Mouse (Mus musculus) heart, adult 9 months (tissue): ENCODE measurements around the gene Zmiz1.

Experiments used
- DNase-seq, 2 experiments: peaks; one replicate each; pipeline ENCODE4 v3.0.0; 2022; ENCODE audit warnings: low spot score in 2 of 2

Gene Zmiz1

DNA sequence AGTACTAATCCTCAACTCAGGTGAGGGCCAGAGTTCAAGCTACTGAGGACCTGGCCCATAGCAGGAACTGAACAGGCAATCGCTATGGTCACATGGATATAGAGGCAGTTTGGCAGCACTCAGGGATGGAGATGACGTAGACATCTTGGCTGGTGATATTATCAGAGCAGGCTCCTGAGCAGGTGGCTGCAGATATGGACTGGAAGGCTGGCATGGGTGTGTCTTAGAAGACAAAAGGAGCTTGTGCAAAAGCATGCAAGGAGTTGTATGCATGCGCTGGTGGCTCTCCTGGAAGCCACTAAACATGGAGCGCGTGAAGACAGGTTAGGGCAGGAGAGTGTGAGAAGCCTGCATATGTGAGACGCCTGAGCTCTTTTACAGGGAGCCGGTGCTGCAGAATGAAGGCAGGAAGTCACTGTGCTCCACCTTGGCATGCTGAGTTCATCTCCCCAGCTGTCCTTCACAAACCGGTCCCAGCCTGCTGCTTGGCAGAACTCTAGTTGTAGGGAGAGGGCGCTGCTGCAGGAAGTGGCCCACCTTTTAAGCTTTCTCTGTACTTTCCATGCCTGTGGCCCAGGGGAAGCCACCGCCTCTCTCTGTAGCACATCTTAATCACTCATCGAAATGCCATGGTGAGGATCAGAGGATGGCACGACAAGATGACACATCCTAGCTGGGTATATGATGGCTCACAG is 4.8 kb upstream of the Zmiz1 start:
- DNase-seq = no peak

DNA sequence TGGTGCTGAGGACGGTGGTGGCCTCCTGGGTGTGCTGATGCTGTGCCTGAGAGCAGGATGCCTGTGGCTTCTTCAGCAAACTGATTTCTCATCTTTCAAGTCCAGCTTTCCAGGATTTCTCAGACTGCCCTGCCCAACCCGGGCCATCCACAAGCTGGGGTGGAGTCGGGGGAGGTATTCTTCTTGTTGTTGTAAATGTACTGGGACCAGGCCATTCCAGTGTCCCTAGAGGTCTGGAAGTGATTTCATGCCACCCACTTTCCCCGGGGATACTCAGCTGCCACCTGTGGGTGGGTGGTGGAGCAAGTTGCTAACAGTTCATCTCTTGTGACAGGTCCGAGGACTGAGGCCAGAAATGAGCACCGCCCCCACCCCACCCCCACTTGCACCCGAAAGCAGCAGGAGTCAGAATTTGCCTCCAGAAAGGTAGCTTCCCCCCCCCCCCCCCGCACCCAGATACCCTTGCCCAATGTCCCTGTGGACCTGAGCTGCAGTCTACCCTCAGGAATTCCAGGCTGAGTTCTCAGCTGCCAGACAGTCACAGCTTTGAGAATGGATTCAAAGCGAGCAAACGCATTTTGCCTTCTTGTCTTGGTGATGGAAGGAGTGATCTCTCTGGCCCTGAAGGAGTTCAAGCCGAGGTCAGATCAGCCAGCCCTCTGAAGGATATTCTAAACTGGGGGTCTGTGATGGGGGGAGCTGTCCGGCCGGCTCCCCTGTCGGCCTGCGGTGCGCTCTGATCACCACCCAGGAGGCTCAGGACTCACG is 2.1 kb upstream of the Zmiz1 start:
- no peak for DNase-seq

DNA sequence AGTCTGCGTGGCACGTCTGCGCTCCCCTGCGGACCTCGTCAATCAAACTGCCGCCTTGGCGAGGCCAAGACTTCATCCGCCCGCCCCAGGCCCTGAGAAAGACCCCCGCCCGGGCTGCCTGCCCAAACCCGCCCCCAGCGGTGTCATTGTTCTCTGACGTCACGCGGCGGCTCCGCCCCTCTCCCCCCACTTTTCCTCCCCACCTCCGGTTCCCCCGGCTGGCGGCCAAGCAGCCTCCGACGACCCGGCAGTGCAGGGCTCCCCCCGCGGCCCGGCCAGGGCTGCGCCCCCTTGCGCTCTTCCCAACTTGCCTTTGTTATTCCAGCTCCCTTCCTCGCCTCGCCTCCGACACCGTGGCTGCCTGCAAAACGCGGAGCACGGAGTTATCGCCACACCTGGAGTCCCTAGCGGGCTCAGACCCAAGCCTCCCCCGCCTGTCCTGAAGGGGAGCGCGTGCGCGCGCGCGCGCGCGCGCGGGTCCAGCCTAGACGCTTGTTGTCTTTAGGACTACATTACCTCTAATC is 1.5 kb upstream of the Zmiz1 start:
- DNase-seq = peak; percentile 97

DNA sequence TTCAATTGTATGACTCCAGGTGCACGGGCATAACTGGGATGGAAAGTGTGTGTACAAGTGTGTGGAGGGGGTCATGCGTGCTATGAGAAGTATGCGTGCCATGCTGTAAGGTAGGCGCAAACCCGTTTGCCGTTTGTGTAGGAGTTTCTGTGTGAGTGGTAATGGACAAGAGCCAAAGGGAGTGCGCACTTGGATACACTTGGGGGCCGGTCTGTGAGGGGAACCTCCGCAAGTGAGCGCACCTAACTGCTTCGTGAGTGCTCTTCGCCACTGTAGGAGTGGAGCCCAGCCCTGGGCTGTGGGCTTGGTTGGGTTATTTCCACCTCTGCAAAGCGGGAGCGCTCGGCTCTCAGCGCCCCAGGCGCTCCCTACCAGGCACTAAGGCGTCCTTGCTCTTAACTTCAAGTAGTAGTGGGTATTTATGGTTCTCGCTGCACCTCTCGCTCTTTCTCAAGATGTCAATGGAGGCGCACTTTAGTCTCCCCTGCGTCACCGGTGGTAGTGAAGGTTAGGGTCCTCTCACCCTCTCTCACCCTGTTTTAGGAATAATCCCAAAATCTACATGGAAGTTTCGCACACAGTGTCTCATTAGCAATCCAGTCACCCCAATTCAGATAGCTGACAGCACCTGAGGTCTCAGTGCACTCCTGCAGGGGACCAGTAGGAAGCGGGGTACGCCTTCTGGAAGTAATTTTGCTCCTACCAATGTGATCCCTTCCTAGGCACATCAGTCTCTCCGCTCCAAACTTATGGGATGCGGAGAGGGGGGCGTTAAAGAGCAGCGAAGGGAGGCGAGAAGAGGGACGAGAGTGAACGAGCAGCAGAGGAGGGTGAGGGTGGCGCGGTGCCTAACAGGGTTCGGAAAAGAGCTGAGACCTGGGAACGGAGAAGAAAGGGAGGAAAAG is 622 bp upstream of the Zmiz1 start:
- peak; percentile 51 to 52 for DNase-seq

DNA sequence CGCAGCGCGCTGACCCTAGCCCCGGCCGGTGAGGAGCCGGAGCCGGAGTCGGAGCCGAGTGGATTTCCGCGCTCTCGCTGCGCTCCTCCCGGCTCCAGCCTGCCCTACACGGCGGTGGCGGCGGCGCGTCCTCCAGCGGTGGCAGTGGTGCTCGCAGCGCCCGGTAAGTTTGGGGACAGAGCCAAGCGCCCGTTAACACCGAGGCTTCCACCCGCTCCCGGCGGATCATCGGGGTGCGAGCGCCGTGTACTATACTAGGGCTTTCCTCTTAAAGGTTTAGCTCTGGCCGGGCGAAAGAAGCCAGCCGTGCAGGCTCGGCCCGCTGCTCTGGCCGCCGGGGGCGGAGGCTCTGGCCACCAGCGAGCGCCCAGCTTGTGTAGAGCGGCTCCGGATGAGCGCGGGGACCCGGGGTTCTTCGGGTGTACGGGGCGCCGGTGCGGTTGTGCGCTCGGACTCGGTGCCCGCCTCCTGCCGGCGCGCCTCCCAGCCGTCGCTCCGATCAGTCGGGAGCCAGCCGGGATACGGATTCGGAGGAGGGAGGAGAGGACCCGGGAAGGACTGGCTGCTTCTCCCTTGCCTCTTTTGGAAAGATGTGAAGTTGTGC is 511 bp downstream of the Zmiz1 start:
- no peak for DNase-seq

DNA sequence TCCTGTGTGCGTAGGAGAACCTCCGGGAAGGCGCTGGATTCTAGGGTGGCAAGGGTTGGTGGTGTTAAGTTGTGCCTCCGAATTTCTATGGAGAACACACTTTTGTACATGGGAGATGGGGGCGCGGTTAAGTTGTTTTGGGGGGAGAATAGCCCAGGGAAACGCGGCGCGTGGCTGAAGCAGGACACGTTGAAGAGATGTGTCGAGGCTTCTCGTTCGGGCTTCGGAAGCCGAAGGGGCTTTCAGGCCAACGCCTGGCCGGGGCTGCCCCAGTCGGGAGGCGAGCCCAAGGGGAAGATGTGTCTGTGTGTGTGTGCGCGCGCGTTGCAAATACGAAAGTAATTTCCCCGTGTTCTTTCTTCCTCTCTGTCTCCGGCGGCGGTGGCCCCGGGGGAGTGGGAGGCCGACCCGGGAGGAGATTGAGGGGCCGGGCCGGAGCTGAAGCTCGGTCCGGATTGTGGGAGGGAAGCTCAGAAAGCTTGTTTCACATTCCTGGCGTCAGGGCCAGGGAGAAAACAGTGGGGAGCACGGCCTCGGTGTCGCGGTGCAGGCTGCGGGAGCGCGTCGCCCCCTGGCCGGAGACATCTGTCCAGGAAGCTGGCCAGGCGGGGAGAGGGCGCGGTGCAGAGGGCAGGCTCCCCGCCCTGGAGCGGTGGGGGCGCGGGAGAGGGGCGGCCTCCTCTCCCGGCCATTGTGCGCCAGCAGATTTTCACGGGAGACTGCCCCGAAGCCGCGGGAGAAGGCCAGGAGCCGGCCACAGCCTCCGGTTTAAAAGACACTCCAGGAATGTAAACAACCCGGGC is 1.2 kb downstream of the Zmiz1 start:
- DNase-seq = peak; percentile 83 to 85

DNA sequence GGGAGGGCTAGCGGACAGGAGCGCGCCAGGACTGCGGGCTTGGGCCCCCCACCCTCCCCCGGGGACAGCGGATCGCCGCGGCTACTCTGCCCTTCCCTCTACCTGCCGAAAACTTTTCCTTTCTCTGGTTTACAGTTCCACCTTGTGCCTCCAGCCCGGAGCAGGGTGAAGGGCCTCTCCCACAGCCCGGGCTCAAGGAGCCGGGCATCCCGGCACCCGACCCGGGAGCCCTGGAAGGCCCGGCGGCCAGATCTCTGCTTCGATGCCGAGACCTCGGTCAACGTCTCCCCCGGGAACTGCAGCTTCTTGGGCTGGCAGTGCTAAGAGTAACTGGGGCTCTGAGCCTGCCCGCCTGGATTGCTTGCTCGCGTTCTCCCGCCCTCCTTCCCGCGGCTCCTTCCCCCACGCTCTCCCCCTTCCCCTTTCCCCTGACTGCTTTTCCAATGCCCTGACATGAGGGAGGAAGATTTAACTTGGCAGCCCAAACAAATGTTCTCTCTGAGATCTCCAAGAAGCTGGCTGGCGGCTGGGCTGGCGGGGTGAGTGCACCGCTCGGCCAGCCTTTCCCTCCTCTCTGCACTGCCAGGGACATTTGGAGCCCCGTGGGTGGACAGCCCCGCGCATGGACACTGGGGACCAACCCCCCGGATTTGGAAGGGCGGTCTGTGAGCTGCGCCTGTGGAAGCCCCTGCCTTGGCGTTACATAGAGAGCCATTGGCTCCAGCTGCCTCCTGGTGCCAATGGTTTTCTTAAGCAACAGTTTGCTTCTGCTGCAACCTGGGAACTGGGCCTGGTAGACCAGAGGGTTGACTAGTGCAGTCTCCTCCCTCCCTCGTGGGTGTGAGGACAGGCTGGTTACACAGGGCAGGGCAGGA is 2.1 kb downstream of the Zmiz1 start:
- peak; percentile 77 to 78 for DNase-seq

DNA sequence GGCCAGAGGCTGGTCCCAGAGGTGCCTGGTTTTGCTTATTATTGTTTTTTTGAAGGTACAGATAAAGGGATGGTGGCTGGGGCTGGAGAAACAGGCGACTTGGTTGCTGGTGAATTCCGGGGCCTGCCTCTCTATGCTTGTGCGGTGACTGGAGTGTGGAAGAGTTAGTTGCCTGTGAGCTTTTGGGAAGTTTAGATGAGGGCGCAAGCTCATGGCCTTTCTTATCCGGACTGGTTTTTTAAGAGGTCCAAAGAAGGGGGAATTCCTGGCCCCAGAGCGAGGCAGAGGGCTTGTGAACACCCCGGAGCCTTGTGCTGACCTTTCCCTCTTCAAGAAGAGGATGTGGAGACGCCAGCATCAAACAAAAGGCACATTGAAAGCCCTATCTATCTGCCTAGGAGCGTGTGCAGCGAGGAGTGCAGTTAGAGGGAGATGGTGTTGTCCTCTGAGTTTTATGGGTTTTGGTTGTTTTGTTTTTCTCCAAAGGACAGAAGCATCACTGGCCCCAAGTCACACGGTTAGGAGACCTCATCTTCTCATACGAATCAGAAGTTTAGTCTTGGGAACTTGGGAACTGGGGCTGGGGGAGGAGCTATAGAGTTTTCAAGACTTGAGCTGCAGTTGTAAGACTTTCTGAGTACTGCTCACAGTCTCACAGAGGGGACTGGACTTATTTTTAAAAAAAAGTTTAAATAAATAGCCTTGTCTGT is 2.8 kb downstream of the Zmiz1 start:
- no peak for DNase-seq

DNA sequence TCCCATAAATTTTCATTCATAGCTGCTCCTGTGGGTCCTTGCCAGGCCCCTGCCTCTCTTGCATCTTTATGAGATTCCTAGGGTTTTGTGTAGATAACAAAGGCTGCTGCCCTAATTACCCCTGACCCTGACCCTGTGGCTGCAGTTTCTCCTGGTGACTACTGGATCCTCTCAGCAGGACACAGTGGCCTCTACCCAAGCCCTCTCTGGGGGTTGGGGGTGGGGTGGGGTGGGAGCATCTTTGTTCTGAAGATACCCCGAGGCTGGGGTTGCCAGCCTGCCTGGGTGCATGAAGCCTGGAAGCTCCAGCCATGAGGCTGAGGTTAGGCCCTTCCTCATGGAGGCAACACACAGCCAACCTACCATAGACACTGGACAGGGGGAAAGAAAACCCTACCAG is 4.0 kb downstream of the Zmiz1 start:
- no peak for DNase-seq

DNA sequence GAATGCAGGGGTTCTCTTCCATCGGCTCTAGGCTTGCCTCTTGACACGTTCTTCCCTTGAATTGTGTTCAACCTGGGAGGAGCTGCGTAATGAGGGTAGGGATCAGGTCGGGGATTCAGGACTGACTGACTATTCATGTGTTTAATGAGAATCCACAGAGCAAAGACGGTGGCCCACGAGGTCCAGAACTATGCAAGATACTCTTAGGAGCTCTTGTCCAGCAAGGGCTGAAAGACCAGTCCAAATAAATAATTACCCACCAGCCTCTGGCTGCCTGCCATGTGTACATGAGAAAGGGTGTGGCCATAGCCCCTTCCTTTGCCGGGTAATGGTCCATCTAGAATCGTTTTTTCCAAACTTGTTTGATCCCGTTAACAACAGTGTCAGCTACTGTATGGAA is 4.9 kb downstream of the Zmiz1 start:
- DNase-seq = no peak

DNA sequence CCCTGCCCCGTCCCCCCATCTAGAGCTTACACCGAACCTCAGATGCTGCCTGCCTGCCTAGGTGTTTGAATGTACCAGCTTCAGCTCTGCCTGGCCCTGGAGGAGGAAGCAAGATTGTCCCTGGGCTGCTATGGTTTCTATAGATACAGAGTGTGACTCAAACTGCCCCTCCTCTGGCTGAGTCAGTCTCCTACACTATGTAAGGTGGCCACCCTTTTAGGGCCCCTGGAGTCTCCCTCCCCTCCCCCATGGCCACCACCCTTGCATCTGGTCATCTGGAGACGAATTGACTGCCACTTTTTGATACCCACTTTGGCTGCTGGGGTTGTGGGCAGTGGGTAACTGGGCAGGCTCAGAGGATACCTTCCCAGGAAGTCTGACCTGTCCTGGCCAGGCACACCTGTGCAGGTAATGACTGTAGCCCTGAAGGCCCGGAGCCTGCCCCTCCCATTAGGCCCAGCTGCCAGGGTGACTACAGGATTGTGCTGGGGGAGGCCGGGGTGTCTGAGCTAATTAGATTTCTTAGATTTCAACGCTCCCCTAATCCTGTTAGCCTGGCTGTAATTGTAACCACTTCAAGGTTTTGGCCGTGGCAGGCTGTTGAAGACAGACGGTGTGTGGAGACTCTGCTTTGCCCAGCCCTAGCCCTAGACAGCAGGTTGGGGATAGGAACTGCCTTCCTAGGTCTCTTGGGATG is 5.8 kb downstream of the Zmiz1 start:
- no peak for DNase-seq

DNA sequence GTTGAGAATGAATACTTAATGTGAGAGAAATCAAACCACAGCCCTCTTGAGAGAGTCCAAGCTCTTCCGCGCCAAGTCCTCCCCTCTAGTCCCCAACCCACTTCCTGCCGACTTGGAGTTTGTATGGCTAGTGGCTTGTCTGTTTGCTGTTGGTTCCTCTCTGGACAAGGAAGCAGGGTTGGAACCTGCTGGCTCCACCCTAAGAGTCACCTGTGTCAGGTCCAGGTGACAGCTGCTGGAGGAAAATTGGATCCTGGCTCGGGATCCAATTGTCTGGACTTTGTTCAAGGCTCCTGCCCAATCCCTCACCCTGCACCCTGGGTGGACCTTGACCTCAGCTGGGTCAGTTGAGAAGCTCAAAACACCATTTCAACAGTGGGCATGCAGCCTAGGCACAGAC is 7.4 kb downstream of the Zmiz1 start:
- no peak for DNase-seq

DNA sequence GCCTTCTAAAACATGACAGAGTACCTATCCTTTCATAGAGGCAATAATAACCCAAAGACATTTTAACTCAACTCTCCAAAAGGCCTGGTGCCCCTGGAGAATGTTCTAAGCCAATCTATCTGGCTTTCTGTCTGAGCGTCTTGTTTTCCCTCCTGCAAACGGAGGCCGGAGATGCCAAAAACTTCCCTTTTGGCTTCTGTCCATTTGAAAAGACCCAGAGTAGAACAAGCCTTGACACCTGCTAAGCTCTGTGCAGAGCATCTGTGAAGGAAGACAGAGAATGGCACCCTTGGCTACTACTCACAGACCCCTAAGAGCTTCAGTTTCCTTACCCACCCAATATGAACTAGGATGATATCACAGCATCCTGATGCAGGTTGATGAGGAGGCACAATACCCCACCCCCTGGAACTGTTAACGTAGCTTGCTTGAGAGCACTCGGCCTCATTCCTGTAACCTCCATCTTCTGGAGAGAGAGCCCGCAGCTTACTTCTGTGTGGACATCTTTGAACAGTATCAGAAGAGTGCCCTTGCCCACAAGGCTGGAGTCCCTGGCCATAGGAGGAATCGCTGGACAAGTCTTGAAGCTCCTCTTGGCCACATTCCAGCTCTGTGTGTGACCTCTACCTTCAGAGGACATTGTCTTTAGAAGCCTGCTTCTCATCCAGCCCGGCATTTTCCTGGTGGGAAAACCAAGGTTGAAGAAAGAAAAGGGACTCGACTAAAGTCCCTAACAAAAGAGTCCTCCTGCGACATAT is 9.1 kb downstream of the Zmiz1 start:
- DNase-seq = no peak

DNA sequence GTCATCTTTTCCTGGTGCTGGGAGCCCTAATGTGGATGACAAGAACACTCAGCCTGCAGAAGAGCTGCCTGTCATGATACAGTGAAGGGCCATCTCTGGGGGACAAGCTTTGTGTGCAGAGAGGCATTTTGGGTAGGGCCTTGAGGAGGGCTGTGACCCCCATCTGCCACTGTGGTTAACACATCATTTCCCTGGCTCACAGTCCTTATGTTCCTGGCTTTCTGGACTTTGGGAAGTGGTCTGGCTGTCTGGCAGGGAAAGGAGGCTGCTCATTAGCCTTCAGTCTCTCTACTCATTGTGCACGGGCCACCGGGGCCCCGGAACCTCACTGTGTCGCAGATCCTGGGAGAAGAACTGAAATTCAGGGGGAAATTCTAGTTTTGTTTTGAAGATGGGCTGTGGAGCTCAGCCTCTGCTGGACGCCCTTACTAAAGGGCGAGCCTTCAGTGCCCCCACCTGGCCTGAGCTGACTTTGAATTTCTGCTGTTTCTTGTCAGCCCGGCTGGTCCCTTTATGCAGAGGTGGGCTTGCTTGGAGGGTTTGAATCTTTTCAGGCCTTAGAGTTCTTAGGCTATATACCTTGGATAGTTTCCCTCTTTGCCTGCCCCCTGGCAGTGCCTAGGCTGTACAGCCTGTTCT is 10.0 kb downstream of the Zmiz1 start:
- no peak for DNase-seq

DNA sequence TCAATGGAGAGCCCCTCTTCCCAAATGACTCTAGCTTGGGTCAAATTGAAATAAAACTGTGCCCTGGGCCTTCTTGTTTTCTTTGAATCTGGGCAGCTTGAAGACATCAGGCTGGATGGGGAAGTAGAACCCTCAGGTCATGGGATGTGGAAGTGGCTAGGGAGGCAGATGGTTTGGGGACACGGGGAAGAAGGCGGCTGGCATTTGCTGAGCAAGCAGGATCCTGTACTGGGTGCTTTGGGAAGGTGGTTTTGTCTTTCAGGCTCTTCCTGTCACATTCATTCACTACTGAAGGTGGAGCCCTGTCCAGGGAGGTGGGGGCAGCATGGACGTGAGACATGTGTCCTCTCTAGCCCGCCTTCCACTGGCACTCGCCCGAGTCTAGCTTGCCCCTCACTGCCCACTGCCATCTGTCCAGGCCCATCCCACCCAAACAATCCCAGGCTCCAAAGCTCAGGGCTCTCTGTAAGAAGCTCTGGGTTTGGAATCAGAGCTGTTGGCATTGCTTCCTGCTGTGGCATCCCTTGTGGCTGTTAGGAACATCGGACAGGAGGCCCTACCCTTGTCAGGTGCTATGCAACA is 11.3 kb downstream of the Zmiz1 start:
- no peak for DNase-seq

DNA sequence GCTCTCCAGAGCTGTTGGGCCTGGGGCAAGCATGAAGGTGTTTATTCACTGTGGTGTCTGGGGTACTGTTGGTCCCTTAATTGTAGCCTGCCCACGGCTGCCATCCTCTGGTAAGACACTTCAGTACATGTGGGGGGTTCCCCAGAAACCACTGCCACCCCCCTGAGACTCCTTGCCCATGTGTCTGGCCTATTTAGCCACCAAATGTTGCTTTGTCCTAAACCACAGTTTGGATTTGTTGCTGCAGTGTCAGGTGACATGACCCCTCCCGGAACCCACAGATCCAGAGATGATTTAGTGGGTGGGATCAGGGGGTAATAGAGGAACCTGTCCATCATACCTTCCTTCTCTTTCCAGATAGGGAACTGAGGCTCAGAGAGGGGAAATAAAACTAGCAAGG is 12.1 kb downstream of the Zmiz1 start:
- DNase-seq = no peak
